Mouse (Mus musculus) kidney, embryonic 14.5 days (tissue): ENCODE measurements around the gene Aldh5a1. TPM values are rescaled to one million over a fixed set of nuclear protein-coding genes. Genes with fewer than 3 reads are reported as not detected.
A peak's percentile ranks its signal among the peaks of the same experiment; 100 is the strongest.

Experiments
- ATAC-seq: fragments of 200-750 bp; cut with Nextera tagmentation; 2 replicates; pipeline ENCODE4 v1.8.0; 2017; ENCODE audit warnings: moderate number of reproducible peaks, mild to moderate bottlenecking, moderate TSS enrichment, moderate library complexity; ENCODE audit not compliant: low FRiP score, low TSS enrichment
- H3K27ac ChIP-seq: fragments of 300-500 bp; sonication (generic); 2 replicates; pipeline ENCODE4 v1.5.1; 2014; ENCODE audit warnings: low read depth, mild to moderate bottlenecking, low read length, moderate library complexity, mixed read lengths
- H3K27me3 ChIP-seq: fragments of 300-500 bp; sonication (generic); 2 replicates; pipeline ENCODE4 v1.6.1; 2014; ENCODE audit warnings: mild to moderate bottlenecking, low read length; ENCODE audit not compliant: control insufficient read depth, insufficient read depth
- H3K36me3 ChIP-seq: fragments of 300-500 bp; sonication (generic); 2 replicates; pipeline ENCODE4 v1.6.1; 2014; ENCODE audit warnings: low read length, mixed read lengths; ENCODE audit not compliant: control insufficient read depth, insufficient read depth
- H3K4me1 ChIP-seq: fragments of 300-500 bp; sonication (generic); 2 replicates; pipeline ENCODE4 v1.6.1; 2014; ENCODE audit warnings: low read length, mixed read lengths; ENCODE audit not compliant: control insufficient read depth, insufficient read depth
- H3K4me2 ChIP-seq: fragments of 300-500 bp; sonication (generic); replicated peaks from 2 replicates; pipeline ENCODE4 v1.6.1; 2014; ENCODE audit warnings: low read depth, mild to moderate bottlenecking, low read length
- H3K4me3 ChIP-seq: fragments of 300-500 bp; sonication (generic); 2 replicates; pipeline ENCODE4 v1.5.1; 2014; ENCODE audit warnings: mild to moderate bottlenecking, low read length
- H3K9ac ChIP-seq: fragments of 300-500 bp; sonication (generic); 2 replicates; pipeline ENCODE4 v1.6.1; 2014; ENCODE audit warnings: low read depth, mild to moderate bottlenecking, low read length, moderate library complexity
- H3K9me3 ChIP-seq: fragments of 300-500 bp; sonication (generic); 2 replicates; pipeline ENCODE4 v1.6.1; 2016; ENCODE audit warnings: low read length; ENCODE audit not compliant: control insufficient read depth
- WGBS: fragments of 180-500 bp; shearing (Covaris S2); extraction: QIAGEN DNeasy Blood & Tissue Kit; methylation state at CpG from one replicate; pipeline ENCODE4 v1.1.7; 2014; 5-methylcytosine and 5-hydroxymethylcytosine counted together
- polyA plus RNA-seq: library from polyadenylated mRNA; unstranded; fragments of >200 nt; fragmentation: Nextera tagmentation; extraction: Ambion mirVana; gene quantifications from 2 replicates; pipeline ENCODE4 v1.2.1, GENCODE M21; 2014

Aldh5a1 gene
- polyA plus RNA-seq, 1 experiment from 2014 or later, result 8.7 TPM

GRCm38 (mm10) chr13:24920333-24920977, 17.0 kb downstream of the Aldh5a1 start:
- Histone ChIP-seq H3K9me3 (no peaks in the 10 kb centered on the region), H3K27me3 (no peaks in the 10 kb centered on the region), H3K4me3 (no peak overlapping the region), H3K27ac (no peak overlapping the region), H3K36me3 (peaks cover 34% of the 10 kb centered on the region), H3K9ac (no peak overlapping the region), H3K4me2 (no peak overlapping the region), H3K4me1 (no peaks in the 10 kb centered on the region)
- WGBS, result 30% methylated on average over 5 of the region's 5 CpGs
- ATAC-seq, result peak; percentile 81

DNA sequence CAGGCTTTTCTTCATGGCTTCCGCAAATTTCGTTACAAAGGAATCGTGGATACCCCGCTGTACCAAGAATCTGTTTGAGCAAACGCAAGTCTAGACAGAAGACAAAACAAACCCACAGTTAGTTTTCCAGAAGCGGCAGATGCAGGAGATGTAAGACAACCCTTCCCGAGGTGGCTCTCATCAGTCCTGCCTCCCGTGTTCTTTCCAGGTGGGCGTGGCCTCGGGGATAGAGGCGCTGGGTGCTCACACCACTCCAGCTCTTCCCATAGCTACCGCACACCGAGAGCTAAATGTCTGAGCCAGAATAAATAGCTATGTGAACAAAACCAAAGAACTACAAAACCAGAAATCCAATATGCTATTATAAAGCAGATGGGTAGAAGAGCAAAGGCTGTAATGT, 21.6 kb downstream of the Aldh5a1 start:
- H3K27me3 ChIP-seq, result no peaks in the 10 kb centered on the region
- H3K36me3 ChIP-seq, result peaks cover 27% of the 10 kb centered on the region; the same call in 1 of the 2 replicates
- no peaks in the 10 kb centered on the region for H3K9me3 ChIP-seq
- ATAC-seq, result no peak
- no peak overlapping the region for H3K9ac ChIP-seq
- no peak overlapping the region for H3K4me2 ChIP-seq
- WGBS, result 76% methylated on average over 13 of the region's 13 CpGs
- H3K27ac ChIP-seq, result no peak overlapping the region
- H3K4me3 ChIP-seq, result no peak overlapping the region
- no peaks in the 10 kb centered on the region for H3K4me1 ChIP-seq

DNA sequence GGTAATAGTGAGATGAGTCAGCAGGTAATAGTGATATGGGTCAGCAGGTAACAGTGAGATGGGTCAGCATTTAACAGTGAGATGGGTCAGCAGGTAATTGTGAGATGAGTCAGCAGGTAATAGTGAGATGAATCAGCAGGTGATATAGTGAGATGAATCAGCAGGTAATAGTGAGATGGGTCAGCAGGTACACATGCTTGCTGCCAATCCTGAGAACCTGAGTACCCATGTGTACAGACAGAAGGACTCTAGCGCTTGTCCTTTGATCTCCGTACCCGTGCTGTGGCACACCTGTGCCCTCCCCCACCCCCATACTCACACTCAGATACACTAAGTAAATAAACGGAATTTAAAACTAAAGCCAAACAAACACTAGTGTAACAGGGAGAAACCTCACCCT, 22.5 kb downstream of the Aldh5a1 start:
- no peak overlapping the region for H3K9ac ChIP-seq
- H3K27me3 ChIP-seq, result no peaks in the 10 kb centered on the region
- no peaks in the 10 kb centered on the region for H3K4me1 ChIP-seq
- WGBS, result 89% methylated on average over 4 of the region's 4 CpGs
- no peak for ATAC-seq
- H3K27ac ChIP-seq, result no peak overlapping the region
- no peaks in the 10 kb centered on the region for H3K9me3 ChIP-seq
- H3K36me3 ChIP-seq, result peaks cover 27% of the 10 kb centered on the region; the same call in 1 of the 2 replicates
- no peak overlapping the region for H3K4me3 ChIP-seq
- no peak overlapping the region for H3K4me2 ChIP-seq

- H3K36me3 ChIP-seq, result peaks cover 27% of the 10 kb centered on the region; the same call in 1 of the 2 replicates
- no peaks in the 10 kb centered on the region for H3K4me1 ChIP-seq
- 82% methylated on average over 7 of the region's 7 CpGs for WGBS
- no peak overlapping the region for H3K9ac ChIP-seq
- no peak overlapping the region for H3K27ac ChIP-seq
- no peak overlapping the region for H3K4me3 ChIP-seq
- ATAC-seq, result no peak
- H3K27me3 ChIP-seq, result no peaks in the 10 kb centered on the region
- H3K9me3 ChIP-seq, result no peaks in the 10 kb centered on the region
- no peak overlapping the region for H3K4me2 ChIP-seq
These were observed 23.9 kb downstream of the Aldh5a1 start for GRCm38 (mm10) chr13:24913576-24913975.

- H3K4me1 ChIP-seq, result no peaks in the 10 kb centered on the region
- no peaks in the 10 kb centered on the region for H3K9me3 ChIP-seq
- 100% methylated on average over 1 of the region's 1 CpGs for WGBS
- H3K4me2 ChIP-seq, result no peak overlapping the region
- ATAC-seq, result no peak
- no peak overlapping the region for H3K4me3 ChIP-seq
- peaks cover 7% of the 10 kb centered on the region; the same call in 1 of the 2 replicates for H3K36me3 ChIP-seq
- no peak overlapping the region for H3K9ac ChIP-seq
- no peaks in the 10 kb centered on the region for H3K27me3 ChIP-seq
- H3K27ac ChIP-seq, result no peak overlapping the region
These were observed 28.3 kb downstream of the Aldh5a1 start for GRCm38 (mm10) chr13:24909112-24909511.

- Histone ChIP-seq H3K27ac (no peak overlapping the region), H3K4me3 (no peak overlapping the region), H3K4me2 (no peak overlapping the region), H3K9me3 (no peaks in the 10 kb centered on the region), H3K4me1 (no peaks in the 10 kb centered on the region), H3K9ac (no peak overlapping the region), H3K36me3 (peaks cover 5% of the 10 kb centered on the region; the same call in 1 of the 2 replicates), H3K27me3 (no peaks in the 10 kb centered on the region)
- whole genome bisulfite sequencing, result 87% methylated on average over 11 of the region's 11 CpGs
- no peak for ATAC-seq
These were observed 30.5 kb downstream of the Aldh5a1 start for GRCm38 (mm10) chr13:24906831-24907570.

- Histone ChIP-seq H3K4me2 (no peak overlapping the region), H3K27ac (no peak overlapping the region), H3K36me3 (no peaks in the 10 kb centered on the region), H3K4me1 (no peaks in the 10 kb centered on the region), H3K9me3 (no peaks in the 10 kb centered on the region), H3K27me3 (no peaks in the 10 kb centered on the region), H3K9ac (no peak overlapping the region), H3K4me3 (no peak overlapping the region)
- ATAC-seq, result no peak
- WGBS, result 89% methylated on average over 12 of the region's 12 CpGs
These were observed 32.0 kb downstream of the Aldh5a1 start for GRCm38 (mm10) chr13:24905422-24905821.

DNA sequence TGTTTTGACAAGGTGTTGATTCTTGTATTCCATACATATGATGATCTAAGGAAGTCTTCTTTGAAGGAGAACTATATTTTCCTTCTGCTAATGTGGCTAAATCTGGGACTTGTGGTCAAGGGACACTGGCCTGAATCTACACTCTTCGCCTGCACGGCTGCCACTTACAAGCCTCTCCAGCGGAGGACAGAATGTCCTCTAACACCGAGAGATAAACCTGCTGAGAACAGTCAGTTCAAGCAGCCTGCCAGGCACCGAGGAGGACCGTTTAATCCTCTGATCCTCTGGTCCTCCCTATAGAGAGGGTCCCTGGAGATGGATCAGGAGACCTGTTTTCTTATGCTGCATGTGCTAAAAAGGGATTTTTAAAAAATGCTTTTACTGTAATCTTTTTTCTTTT, 34.0 kb downstream of the Aldh5a1 start:
- ATAC-seq, result no peak
- Histone ChIP-seq H3K36me3 (no peaks in the 10 kb centered on the region), H3K9me3 (no peaks in the 10 kb centered on the region), H3K4me1 (no peaks in the 10 kb centered on the region), H3K27ac (no peak overlapping the region), H3K9ac (no peak overlapping the region), H3K4me2 (no peak overlapping the region), H3K4me3 (no peak overlapping the region), H3K27me3 (no peaks in the 10 kb centered on the region)
- 80% methylated on average over 6 of the region's 6 CpGs for WGBS

DNA sequence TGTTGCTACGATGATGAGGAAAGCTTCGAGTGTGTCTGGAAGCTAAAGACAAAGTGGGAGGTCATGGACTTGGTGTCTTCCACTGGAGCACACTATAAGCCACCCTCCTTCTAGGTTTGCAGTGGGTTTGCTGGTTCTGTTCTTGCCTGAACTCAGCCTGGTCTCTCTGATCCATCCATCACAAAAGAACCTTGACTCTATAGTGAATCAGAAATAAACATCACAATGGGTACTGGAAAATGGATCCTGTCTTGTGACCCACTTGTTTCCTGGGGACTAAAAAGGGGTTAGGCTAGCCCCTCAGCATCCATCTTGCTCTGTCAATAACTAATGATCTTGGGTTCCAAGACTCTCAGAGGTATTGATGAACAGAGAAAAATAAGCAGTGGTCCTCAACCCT, 35.5 kb downstream of the Aldh5a1 start:
- Histone ChIP-seq H3K27ac (no peak overlapping the region), H3K36me3 (no peaks in the 10 kb centered on the region), H3K4me1 (no peaks in the 10 kb centered on the region), H3K4me2 (no peak overlapping the region), H3K27me3 (no peaks in the 10 kb centered on the region), H3K9ac (no peak overlapping the region), H3K4me3 (no peak overlapping the region), H3K9me3 (no peaks in the 10 kb centered on the region)
- 93% methylated on average over 2 of the region's 2 CpGs for WGBS
- no peak for ATAC-seq
